Mouse (Mus musculus) gastrocnemius, adult 18-20 months (tissue): ENCODE measurements around the gene Pilrb1. TPM values are rescaled to one million over a fixed set of nuclear protein-coding genes. Genes with fewer than 3 reads are reported as not detected.

ENCODE experiments used
- DNase-seq: peaks from one replicate; pipeline ENCODE4 v3.0.0; 2021; ENCODE audit warnings: low spot score
- total RNA-seq, 2 experiments: library from RNA; stranded (reverse); gene quantifications; 2 replicates each; pipeline ENCODE4 v1.2.3; 2021

The Pilrb1 gene
- total RNA-seq, 2 experiments from 2014 or later = 0.17 TPM; not detected in 1

GRCm38 (mm10) chr5:137830238-137830637 is 27.7 kb downstream of the Pilrb1 start:
- no peak for DNase-seq

DNA sequence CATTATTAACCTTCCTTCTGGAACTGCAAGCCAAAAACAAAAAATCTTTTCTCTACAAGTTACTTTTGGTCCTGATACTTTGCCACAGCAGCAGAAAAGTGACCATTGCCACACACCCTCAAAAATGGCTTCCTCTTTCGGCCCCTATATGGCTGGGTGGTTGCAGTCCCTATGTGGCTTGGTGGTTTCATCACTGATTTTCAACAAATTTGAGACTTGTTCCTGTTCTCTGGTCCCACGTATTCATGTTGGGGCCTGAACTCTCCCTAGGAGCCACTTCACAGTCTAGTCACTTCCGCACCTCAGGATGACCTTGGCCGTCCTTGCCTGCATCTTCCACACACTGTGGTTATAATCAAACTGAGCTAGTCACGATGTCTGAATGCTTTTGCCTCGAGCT is 29.2 kb downstream of the Pilrb1 start:
- DNase-seq = no peak

DNA sequence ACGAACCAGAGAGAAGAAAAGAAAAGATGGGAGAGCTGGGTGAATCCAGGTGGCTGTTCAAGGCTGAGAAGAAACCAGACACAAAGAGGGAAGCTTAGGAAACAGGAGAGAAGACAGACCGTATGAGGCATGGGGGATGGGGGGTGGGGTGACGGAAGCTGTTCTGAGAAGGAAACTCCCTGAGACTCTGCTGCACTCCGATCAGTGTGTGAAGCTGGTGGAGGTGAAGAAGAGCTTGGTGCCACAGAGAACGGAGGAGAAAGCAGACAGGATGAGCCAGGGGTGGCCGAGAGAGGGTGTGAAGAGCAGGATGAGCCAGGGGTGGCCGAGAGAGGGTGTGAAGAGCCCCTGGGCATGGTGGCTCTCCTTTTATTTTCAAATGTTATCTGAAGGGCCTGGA is 31.5 kb downstream of the Pilrb1 start:
- DNase-seq = no peak

DNA sequence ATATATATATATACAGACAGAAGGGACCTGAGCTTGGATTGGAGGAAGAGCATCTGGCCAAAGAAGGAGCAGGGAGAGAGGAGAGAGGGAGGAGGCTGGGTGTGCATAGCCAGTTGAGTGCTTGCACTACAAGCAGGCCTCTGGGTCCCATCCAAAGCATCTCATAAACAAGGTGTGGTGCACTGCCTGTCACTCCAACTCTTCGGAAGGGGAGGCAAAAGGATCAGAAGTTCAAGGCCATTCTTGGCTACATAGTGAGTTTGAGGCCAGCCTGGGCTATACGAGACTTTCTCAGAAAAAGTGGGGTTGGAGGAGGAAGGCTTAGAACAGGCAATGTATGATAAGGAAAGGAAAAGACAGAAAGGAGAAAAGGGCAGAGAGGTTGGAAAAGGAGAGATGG is 31.9 kb downstream of the Pilrb1 start:
- DNase-seq = no peak

GRCm38 (mm10) chr5:137825030-137825429 is 32.9 kb downstream of the Pilrb1 start:
- DNase-seq = no peak

GRCm38 (mm10) chr5:137823455-137824045 is 34.4 kb downstream of the Pilrb1 start:
- no peak for DNase-seq

GRCm38 (mm10) chr5:137822602-137823001 is 35.3 kb downstream of the Pilrb1 start:
- DNase-seq = no peak

GRCm38 (mm10) chr5:137822126-137822525 is 35.8 kb downstream of the Pilrb1 start:
- no peak for DNase-seq

DNA sequence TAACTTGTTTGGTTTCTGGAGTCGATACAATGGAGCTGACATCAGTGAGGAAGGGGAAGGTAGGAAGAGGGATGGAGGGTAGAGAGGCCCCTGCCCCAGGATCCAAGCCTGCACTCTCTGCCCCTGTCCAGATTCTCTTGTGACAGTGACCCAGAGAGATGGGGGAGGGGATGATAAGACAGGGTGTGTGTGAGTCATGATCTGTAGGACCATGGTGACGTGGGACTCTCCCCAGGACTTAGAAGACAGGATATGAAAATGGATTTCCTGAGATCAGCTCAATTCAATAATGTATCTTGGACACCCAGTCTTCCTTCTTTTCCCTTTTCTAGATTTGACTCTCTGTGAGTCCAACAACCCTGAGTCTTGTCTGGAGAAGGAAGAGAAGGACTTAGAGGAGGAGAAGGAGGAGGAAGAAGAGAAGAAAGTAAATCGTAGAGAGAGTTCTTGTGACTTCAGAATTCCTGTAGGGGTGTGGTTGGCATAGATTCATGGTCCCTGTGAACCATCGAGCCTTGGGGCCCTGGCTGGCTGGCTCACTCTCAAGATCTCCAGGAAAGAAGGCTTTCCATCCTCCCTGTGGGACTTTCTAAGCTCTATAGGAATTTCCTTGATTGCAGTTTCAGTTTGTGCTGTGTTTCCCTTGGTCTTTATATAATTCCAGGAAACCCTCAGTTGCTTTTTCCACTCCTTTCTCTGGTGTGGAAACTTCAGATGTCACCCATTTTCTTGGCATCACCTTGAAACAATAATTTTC is 40.3 kb downstream of the Pilrb1 start:
- no peak for DNase-seq

- no peak for DNase-seq
Measured at GRCm38 (mm10) chr5:137808316-137808715, 49.6 kb downstream of the Pilrb1 start.

DNA sequence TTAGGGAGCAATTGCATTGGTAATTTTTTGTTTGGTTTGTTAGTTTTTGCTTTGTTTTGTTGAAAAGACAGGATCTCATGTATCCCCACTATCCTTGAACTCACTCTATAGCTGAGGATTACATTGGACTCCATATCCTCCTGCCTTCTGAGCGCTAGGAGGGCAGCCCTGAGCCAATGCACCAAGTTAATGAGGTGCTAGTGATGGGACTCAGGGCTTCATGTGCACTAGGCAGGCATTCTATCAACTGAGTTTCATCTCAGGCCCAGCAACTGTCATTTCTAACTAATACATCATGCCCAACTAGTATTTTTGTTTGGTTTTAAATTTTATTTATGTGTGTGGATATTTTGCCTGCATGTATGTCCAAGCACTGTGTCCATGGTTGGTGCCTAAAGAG is 51.7 kb downstream of the Pilrb1 start:
- no peak for DNase-seq

Other genes with a start within 250 kb of the Pilrb1 start
- 10 to 100 TPM; 31.2 to 44.1 TPM for gene Pcolce, start 244.3 kb downstream of the Pilrb1 start, total RNA-seq
- under 1 TPM in 1 of 2 experiments, not detected in 1; 0.21 TPM for gene Fbxo24, start 229.1 kb downstream of the Pilrb1 start, total RNA-seq
- gene Lrch4, start 229.0 kb downstream of the Pilrb1 start, total RNA-seq = 10 to 100 TPM; 15.0 to 18.0 TPM
- 1 to 10 TPM; 1.0 to 2.2 TPM for gene Gm20605, start 228.9 kb downstream of the Pilrb1 start, total RNA-seq
- gene Sap25, start 216.8 kb downstream of the Pilrb1 start, total RNA-seq = 1 to 10 TPM; 2.6 to 3.0 TPM
- gene Irs3, start 212.4 kb downstream of the Pilrb1 start, total RNA-seq = under 1 TPM; 0.59 to 0.90 TPM
- gene Agfg2, start 173.4 kb downstream of the Pilrb1 start, total RNA-seq = 1 to 10 TPM; 5.9 to 7.5 TPM
- gene Nyap1, start 116.5 kb downstream of the Pilrb1 start, total RNA-seq = under 1 TPM; 0.21 to 0.28 TPM
- gene Tsc22d4, start 112.4 kb downstream of the Pilrb1 start, total RNA-seq = 10 to 100 TPM; 53.0 to 68.0 TPM
- 1 to 10 TPM; 6.2 to 7.7 TPM for gene Ppp1r35, start 79.3 kb downstream of the Pilrb1 start, total RNA-seq
- gene Mepce, start 70.5 kb downstream of the Pilrb1 start, total RNA-seq = 10 to 100 TPM; 24.1 to 26.1 TPM
- under 1 TPM; 0.14 to 0.26 TPM for gene Zcwpw1, start 70.3 kb downstream of the Pilrb1 start, total RNA-seq
- under 1 TPM; 0.16 to 0.28 TPM for gene Pilra, start 21.8 kb downstream of the Pilrb1 start, total RNA-seq
- not detected for gene Pilrb2, start 13.7 kb upstream of the Pilrb1 start, total RNA-seq
- under 1 TPM in 1 of 2 experiments, not detected in 1; 0.14 TPM for gene Cyp3a13, start 63.5 kb upstream of the Pilrb1 start, total RNA-seq
- gene Gjc3, start 105.0 kb upstream of the Pilrb1 start, total RNA-seq = under 1 TPM; 0.38 to 0.59 TPM
- gene Azgp1, start 123.4 kb upstream of the Pilrb1 start, total RNA-seq = under 1 TPM in 1 of 2 experiments, not detected in 1; 0.52 TPM
- gene Smok3a, start 163.2 kb upstream of the Pilrb1 start, total RNA-seq = not detected
- gene Smok3b, start 163.3 kb upstream of the Pilrb1 start, total RNA-seq = not detected
- gene Smok3c, start 195.1 kb upstream of the Pilrb1 start, total RNA-seq = not detected
- 10 to 100 TPM; 11.2 to 11.8 TPM for gene Zkscan1, start 227.0 kb upstream of the Pilrb1 start, total RNA-seq